Mouse (Mus musculus): ENCODE data around the gene Tbx10. TPM values are rescaled to one million over a fixed set of nuclear protein-coding genes. Genes with fewer than 3 reads are reported as not detected.

Tbx10 gene
- polyA plus RNA-seq, 1 experiment from 2014 or later: 0.08 TPM

DNA sequence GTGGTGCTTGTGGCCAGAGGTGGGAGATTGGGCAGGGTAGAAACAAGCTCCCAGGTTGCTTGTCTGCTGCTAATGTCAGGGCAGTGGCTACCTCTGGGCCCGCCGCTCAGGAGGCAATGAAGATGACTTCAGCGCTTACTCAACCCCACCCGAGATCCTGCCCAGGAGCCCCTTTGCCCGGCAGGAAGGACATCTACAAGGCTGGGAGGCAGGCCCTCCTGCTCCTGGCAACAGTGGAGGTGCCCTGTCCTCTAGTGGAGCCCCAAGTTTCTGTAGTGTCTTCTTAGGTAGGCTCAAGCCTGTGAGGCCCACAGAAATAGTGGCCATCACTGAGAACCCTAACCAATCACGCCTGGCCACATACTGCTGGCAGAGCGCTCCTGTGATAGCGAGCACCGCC is 12.5 kb downstream of the Tbx10 start:
- no peak overlapping the region for H3K9ac ChIP-seq (replicated peaks)
- 89% methylated on average over 9 of the region's 9 CpGs for WGBS
- H3K36me3 ChIP-seq: peaks cover 44% of the 10 kb centered on the region

DNA sequence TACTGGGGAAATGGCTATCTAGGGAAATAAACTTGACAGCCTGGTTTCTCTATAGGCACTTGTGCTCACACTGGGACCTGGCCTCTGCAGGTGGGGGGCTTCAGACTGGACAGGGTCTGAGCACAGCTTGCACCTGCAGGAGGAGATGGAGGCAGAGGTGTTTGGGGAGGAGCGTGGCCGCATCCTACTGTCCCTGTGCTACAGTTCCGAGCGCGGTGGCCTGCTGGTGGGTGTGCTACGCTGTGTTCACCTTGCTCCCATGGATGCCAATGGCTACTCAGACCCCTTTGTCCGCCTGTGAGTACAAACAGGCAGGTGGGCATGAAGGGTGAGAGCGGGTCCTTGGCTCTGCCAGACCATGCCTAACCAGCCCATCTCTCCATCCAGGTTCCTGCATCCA is 13.4 kb downstream of the Tbx10 start:
- Histone ChIP-seq H3K27me3 (replicated peaks) (no peaks in the 10 kb centered on the region), H3K9me3 (replicated peaks) (no peaks in the 10 kb centered on the region), H3K36me3 (peaks cover 46% of the 10 kb centered on the region), H3K4me1 (peaks cover 13% of the 10 kb centered on the region), H3K9ac (replicated peaks) (no peak overlapping the region), H3K27ac (replicated peaks) (no peak overlapping the region), H3K4me2 (no peak overlapping the region), H3K4me3 (replicated peaks) (no peak overlapping the region)
- no peak for ATAC-seq (ENCODE audit: low FRiP score)
- WGBS: 94% methylated on average over 8 of the region's 8 CpGs

More for the DNA sequence above, 12.5 kb downstream of the Tbx10 start:
- Histone ChIP-seq H3K4me1 (peaks cover 13% of the 10 kb centered on the region), H3K27ac (replicated peaks) (no peak overlapping the region), H3K27me3 (replicated peaks) (no peaks in the 10 kb centered on the region), H3K9me3 (replicated peaks) (no peaks in the 10 kb centered on the region), H3K4me3 (replicated peaks) (no peak overlapping the region), H3K4me2 (no peak overlapping the region)
- no peak for ATAC-seq (ENCODE audit: low FRiP score)

DNA sequence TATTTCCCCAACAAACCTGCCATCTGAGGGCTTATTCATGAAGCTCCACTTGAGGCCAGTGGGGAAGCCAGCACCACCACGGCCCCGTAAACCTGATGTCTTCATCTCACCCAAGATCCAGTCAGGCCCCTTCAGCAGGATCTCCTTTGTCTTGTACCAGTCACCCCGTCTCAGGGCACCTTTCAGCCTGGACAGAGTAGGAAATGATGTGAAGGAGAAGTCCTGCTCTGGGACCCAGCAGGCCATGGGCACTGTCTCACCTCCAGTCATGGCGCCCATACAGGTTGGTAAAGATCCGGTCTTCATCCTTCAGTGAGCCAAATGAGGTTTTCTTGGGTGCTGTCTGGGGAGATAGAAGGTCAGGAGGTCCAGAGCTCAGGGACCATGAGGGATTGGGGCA is 18.5 kb downstream of the Tbx10 start:
- peaks cover 18% of the 10 kb centered on the region for H3K4me1 ChIP-seq
- no peak overlapping the region for H3K27ac ChIP-seq (replicated peaks)
- no peak overlapping the region for H3K9ac ChIP-seq (replicated peaks)
- no peak for ATAC-seq (ENCODE audit: low FRiP score)
- H3K4me3 ChIP-seq (replicated peaks): no peak overlapping the region
- H3K4me2 ChIP-seq: peak overlapping the region; percentile 62
- H3K27me3 ChIP-seq (replicated peaks): no peaks in the 10 kb centered on the region
- H3K36me3 ChIP-seq: peaks cover 44% of the 10 kb centered on the region
- H3K9me3 ChIP-seq (replicated peaks): no peaks in the 10 kb centered on the region
- 97% methylated on average over 5 of the region's 5 CpGs for WGBS

DNA sequence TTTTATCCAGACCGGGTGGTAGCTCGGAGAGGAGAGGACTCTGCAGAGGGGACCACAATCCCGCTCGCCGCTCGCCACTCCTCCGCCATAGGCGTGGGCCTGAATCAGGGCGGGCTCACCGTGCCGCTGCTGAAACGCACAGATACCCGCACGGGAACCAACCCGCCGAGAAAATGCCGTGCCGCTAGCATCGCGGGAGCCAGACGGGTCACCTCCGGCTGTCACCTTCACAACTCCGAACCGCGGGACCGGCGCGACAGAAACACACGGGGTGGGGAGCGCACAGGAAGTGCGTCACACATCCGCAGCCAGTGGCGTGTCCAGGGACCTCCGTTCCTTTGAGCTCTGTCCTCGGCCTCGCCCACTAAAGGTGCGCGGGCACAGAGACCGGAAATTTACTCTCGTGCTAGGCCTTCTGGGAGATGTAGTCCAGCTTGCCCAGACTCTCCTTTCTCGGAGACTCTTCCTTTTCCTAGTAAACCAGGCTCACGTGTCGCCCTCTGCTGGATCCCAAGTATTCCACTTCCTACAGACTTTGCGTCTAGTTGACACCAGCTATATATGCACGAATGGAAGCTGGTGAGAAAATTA is 20.0 kb downstream of the Tbx10 start, which contains the start of gene Ndufv1:
TSS of gene Ndufv1 (minus strand) at position 375 of the 591 bp plus-strand sequence.
- Histone ChIP-seq H3K4me2 (peak within 1 kb of the TSS; percentile 62), H3K9me3 (replicated peaks) (no peaks in the 10 kb centered on the region), H3K4me3 (replicated peaks) (peak within 1 kb of the TSS; percentile 88), H3K9ac (replicated peaks) (peak within 1 kb of the TSS; percentile 77), H3K27ac (replicated peaks) (peak within 1 kb of the TSS; percentile 85), H3K4me1 (peaks cover 18% of the 10 kb centered on the region), H3K27me3 (replicated peaks) (no peaks in the 10 kb centered on the region), H3K36me3 (peaks cover 29% of the 10 kb centered on the region)
- under 1% methylated on average over 45 of the region's 45 CpGs for WGBS
- ATAC-seq (ENCODE audit: low FRiP score): peak; percentile 99

DNA sequence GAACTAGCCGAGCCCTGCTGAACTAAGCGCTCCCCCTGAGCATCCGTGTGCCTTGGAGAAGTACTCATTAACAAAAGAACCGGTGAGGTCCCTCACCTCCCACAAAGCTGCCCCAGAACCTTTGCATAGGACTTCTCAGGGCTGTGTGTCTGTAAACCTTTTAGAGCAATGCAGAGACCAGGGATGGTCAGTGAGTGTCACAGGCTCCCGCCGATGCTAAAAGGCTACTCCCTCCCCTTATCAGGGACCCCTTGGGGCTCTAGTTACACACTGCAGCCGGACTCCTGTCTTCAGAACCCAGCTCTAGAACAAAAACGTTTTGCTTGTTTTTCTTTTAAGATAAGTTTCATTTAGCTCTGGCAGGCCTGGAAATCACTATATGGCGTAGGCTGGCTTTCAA is 20.5 kb downstream of the Tbx10 start:
- peaks cover 24% of the 10 kb centered on the region for H3K36me3 ChIP-seq
- peaks cover 18% of the 10 kb centered on the region for H3K4me1 ChIP-seq
- no peaks in the 10 kb centered on the region for H3K9me3 ChIP-seq (replicated peaks)
- peak; percentile 48 for ATAC-seq (ENCODE audit: low FRiP score)
- H3K9ac ChIP-seq (replicated peaks): 0 out of 2 replicates have a peak overlapping the region, but pooled peaks have one; percentile 18
- no peaks in the 10 kb centered on the region for H3K27me3 ChIP-seq (replicated peaks)
- WGBS: 27% methylated on average over 9 of the region's 9 CpGs
- peak overlapping the region; percentile 88 for H3K4me3 ChIP-seq (replicated peaks)
- H3K4me2 ChIP-seq: peak overlapping the region; percentile 62
- no peak overlapping the region for H3K27ac ChIP-seq (replicated peaks)

DNA sequence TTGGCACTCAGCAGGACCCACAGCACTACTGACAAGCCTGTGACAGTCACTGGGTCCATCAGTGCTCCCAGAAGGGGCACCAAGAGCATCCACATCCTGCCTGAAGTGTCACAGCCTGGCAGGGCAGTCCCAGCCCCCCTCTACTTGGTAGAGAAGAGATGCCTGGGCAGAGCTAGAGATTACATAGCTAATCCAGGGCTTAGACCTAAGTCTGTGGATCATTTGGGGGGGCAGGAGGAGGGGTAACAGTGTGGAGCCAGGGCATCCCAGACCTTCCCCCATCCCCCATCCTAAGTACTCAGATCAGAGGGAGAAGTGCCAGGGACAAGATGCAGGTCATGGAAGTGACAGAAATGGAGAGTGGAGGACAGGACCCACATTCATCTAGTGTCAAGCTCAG is 22.2 kb downstream of the Tbx10 start:
- ATAC-seq (ENCODE audit: low FRiP score): no peak

DNA sequence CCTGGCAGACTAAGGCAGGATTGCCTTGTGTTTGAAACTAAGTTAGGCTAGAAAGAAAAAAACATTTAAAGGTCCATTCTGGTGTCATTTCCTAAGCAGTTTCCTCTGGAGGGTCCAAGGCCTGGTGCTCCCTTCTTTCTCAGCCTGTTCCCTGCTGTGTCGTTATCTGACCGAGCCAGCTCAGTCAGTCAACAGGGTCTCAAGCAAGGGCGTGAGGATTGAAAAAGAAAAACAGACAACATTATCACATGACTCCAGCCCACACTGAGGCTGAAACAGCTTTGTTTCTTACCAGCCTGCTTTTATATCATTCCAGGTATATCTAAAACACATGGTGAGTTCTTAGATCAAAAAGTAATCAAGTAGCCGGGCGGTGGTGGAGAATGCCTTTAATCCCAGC is 23.1 kb downstream of the Tbx10 start:
- Histone ChIP-seq H3K9ac (replicated peaks) (no peak overlapping the region), H3K27ac (replicated peaks) (no peak overlapping the region)

More for the DNA sequence above, 22.2 kb downstream of the Tbx10 start:
- Histone ChIP-seq H3K4me2 (no peak overlapping the region), H3K27me3 (replicated peaks) (no peaks in the 10 kb centered on the region), H3K27ac (replicated peaks) (no peak overlapping the region), H3K4me3 (replicated peaks) (no peak overlapping the region), H3K4me1 (peaks cover 21% of the 10 kb centered on the region), H3K9ac (replicated peaks) (no peak overlapping the region), H3K9me3 (replicated peaks) (no peaks in the 10 kb centered on the region), H3K36me3 (peaks cover 8% of the 10 kb centered on the region; the same call in 1 of the 2 replicates)

DNA sequence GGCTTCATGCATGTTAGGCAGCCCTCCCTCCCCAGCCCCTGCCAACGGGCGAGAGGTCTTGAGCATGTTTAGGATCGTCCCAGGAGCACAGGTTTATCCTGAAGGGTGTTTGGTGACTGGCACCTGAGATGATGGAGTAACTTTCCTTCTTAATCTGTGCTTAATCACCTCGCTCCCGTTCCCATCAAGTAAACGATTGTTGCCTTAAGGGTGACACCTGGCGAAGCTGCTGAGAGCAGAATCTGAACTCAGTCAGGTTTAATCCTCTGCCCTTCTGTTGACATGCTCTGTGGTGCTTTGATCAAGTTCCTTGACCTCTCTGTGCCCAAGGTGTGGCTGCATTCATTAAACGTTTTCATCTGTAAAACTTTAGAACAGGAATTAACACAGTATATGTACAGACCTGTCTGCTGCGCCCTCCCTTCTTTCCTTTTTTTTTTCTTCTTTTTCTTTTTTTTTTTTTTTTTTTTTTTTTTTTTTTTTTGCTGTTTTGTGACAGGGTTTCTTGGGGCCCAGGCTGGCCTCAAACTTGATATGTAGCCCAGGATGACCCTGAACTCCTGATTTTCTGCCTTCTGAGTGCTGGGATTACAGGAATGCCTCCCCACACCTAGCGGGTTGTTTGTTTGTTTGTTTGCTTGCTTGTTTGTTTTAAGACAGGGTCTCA is 25.5 kb downstream of the Tbx10 start:
- Histone ChIP-seq H3K9me3 (replicated peaks) (no peaks in the 10 kb centered on the region), H3K27ac (replicated peaks) (no peak overlapping the region), H3K9ac (replicated peaks) (no peak overlapping the region), H3K36me3 (no peaks in the 10 kb centered on the region), H3K27me3 (replicated peaks) (no peaks in the 10 kb centered on the region), H3K4me2 (no peak overlapping the region), H3K4me1 (peaks cover 6% of the 10 kb centered on the region), H3K4me3 (replicated peaks) (no peak overlapping the region)
- WGBS: 74% methylated on average over 10 of the region's 10 CpGs
- no peak for ATAC-seq (ENCODE audit: low FRiP score)

More for the DNA sequence above, 23.1 kb downstream of the Tbx10 start:
- Histone ChIP-seq H3K4me2 (no peak overlapping the region), H3K27me3 (replicated peaks) (no peaks in the 10 kb centered on the region), H3K36me3 (0 out of 2 replicates have a peak, but pooled peaks cover 4% of the 10 kb centered on the region), H3K4me1 (peaks cover 21% of the 10 kb centered on the region), H3K4me3 (replicated peaks) (no peak overlapping the region), H3K9me3 (replicated peaks) (no peaks in the 10 kb centered on the region)
- WGBS: 72% methylated on average over 5 of the region's 5 CpGs
- ATAC-seq (ENCODE audit: low FRiP score): no peak

DNA sequence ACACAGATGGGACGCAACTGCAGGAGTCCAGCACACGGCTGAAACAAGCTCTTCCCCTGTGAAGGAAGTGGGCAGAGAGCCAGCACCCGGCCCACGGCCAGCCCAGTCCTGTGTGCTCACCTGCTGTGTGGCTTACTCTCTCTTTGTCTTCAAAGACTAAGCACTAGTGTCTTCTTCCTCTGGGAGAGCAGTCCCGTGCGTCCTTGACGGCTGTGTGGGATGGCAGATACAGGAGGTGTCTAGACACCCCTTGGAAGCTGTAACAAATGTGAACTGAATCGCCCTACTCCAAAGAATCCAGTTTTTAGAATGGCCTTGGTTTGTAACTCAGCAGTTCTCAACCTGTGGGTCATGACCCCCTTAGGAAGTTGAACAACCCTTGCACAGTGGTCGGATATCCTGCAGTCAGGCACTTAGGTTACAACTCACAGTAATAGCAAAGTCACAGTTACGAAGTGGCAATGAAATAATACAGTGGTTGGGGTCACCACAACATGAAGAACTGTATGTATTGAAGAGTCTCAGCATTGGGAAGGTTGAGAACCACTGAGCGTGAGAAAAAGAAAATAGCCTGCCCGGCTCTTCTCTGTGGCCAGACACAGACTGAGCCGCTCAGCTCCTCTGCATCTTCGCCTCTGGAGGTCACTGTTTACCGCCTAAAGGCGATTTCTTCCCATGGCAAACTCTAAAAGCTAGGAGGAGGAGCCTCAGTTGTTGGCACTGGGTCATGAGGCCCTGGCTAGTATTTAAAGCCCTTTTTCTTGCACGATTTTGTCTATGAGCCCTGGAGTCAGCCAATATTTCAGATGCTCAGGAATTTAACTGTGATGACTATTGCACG is 26.4 kb downstream of the Tbx10 start:
- Histone ChIP-seq H3K4me3 (replicated peaks) (no peak overlapping the region), H3K9ac (replicated peaks) (no peak overlapping the region)

DNA sequence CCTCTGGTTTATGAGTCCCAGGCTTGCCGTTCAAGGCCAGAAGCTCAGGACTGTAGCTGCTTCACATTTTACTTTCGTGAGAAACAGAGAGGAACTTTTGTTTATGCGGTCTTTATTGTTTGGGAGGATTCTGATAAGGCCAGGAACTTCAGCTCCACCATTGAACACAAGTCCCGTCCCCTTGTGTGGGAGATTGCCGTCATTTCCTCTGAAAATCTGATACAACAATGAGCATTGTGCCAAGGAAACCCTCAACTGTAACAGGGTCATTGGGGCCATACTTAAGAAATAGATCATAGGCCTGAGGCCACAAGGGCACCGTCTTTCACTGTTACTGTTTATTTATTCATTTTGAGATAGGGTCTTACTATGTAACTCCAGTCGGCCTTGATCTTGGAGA is 30.6 kb downstream of the Tbx10 start:
- no peaks in the 10 kb centered on the region for H3K27me3 ChIP-seq (replicated peaks)
- H3K9me3 ChIP-seq (replicated peaks): no peaks in the 10 kb centered on the region
- no peak overlapping the region for H3K27ac ChIP-seq (replicated peaks)
- no peak for ATAC-seq (ENCODE audit: low FRiP score)
- H3K36me3 ChIP-seq: no peaks in the 10 kb centered on the region
- H3K9ac ChIP-seq (replicated peaks): no peak overlapping the region
- H3K4me1 ChIP-seq: peaks cover 4% of the 10 kb centered on the region
- H3K4me3 ChIP-seq (replicated peaks): no peak overlapping the region
- no peak overlapping the region for H3K4me2 ChIP-seq
- 81% methylated on average over 7 of the region's 7 CpGs for WGBS

More for the DNA sequence above, 26.4 kb downstream of the Tbx10 start:
- no peak overlapping the region for H3K27ac ChIP-seq (replicated peaks)
- peaks cover 4% of the 10 kb centered on the region for H3K4me1 ChIP-seq
- no peaks in the 10 kb centered on the region for H3K27me3 ChIP-seq (replicated peaks)
- WGBS: 25% methylated on average over 18 of the region's 18 CpGs
- peak; percentile 84 for ATAC-seq (ENCODE audit: low FRiP score)
- H3K9me3 ChIP-seq (replicated peaks): no peaks in the 10 kb centered on the region
- no peak overlapping the region for H3K4me2 ChIP-seq
- no peaks in the 10 kb centered on the region for H3K36me3 ChIP-seq

DNA sequence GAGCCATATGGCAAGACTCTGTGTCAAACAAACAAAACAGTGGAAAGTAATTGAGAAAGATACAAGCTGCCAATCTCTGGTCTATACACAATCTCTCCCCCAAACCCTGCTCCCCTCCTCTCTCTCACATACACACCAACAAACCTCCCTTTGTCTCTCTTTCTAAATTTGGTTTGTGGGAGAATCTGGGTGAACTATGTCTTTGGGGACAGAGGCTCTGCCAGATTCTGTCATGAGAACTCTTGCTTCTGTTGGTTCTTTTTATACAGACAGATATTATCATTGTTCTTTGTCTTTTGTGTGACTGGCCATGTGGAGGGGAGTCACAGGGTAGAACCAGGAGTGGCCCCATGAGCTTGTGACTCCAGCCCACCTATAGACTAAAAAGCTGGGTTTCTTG is 35.0 kb downstream of the Tbx10 start:
- no peaks in the 10 kb centered on the region for H3K27me3 ChIP-seq (replicated peaks)
- H3K4me2 ChIP-seq: no peak overlapping the region
- H3K4me1 ChIP-seq: no peaks in the 10 kb centered on the region
- no peak overlapping the region for H3K9ac ChIP-seq (replicated peaks)
- no peak overlapping the region for H3K4me3 ChIP-seq (replicated peaks)
- no peaks in the 10 kb centered on the region for H3K9me3 ChIP-seq (replicated peaks)
- no peaks in the 10 kb centered on the region for H3K36me3 ChIP-seq
- no peak overlapping the region for H3K27ac ChIP-seq (replicated peaks)
- no peak for ATAC-seq (ENCODE audit: low FRiP score)

All from neural tube, embryonic 15.5 days (tissue).